Mouse (Mus musculus) C2C12 (cell line): ENCODE measurements around the gene Spryd4. TPM values are rescaled to one million over a fixed set of nuclear protein-coding genes. Genes with fewer than 3 reads are reported as not detected.
"Not testable (repeated sequence)": the region's sequence is repeated elsewhere in the genome, so short reads cannot be mapped to it uniquely, and the experiment has no call there.

Source experiments
- H3K27me3 ChIP-seq: one replicate; pipeline ENCODE4 v1.6.1; 2011; ENCODE audit not compliant: control insufficient read depth, insufficient read depth, insufficient read length
- H3K36me3 ChIP-seq: one replicate; pipeline ENCODE4 v1.6.1; 2011; ENCODE audit not compliant: control insufficient read depth, insufficient read depth
- H3K4me3 ChIP-seq: one replicate; pipeline ENCODE4 v1.5.1; 2011; ENCODE audit warnings: mild to moderate bottlenecking, control low read depth; ENCODE audit not compliant: poor library complexity, insufficient read depth, severe bottlenecking
- H3K79me2 ChIP-seq: one replicate; pipeline ENCODE4 v1.6.1; 2011; ENCODE audit not compliant: control insufficient read depth, insufficient read depth
- H3K79me3 ChIP-seq: one replicate; pipeline ENCODE4 v1.6.1; 2011; ENCODE audit warnings: low read depth, control low read depth
- H3ac ChIP-seq: one replicate; pipeline ENCODE3; 2011; ENCODE audit warnings: low read depth; ENCODE audit not compliant: control insufficient read depth, insufficient read length
- CEBPB ChIP-seq: IDR thresholded peaks from one replicate; pipeline ENCODE4 v1.6.1; 2011; ENCODE audit warnings: low read depth, mild to moderate bottlenecking, control low read depth, moderate library complexity
- CTCF ChIP-seq: IDR thresholded peaks from one replicate; pipeline ENCODE4 v1.5.1; 2011; ENCODE audit not compliant: control insufficient read depth, insufficient read depth, insufficient read length
- FOSL1 ChIP-seq: IDR thresholded peaks from one replicate; pipeline ENCODE4 v1.8.0; 2011; ENCODE audit warnings: mild to moderate bottlenecking, low read length; ENCODE audit not compliant: poor library complexity, insufficient read depth, severe bottlenecking
- MAX ChIP-seq: IDR thresholded peaks from one replicate; pipeline ENCODE4 v1.6.1; 2011; ENCODE audit warnings: mild to moderate bottlenecking, control low read depth
- MYOD1 ChIP-seq: IDR thresholded peaks from one replicate; pipeline ENCODE4 v1.6.1; 2011; ENCODE audit warnings: low read depth; ENCODE audit not compliant: control insufficient read depth, insufficient read length
- MYOG ChIP-seq: IDR thresholded peaks from one replicate; pipeline ENCODE4 v1.6.1; 2011; ENCODE audit not compliant: control insufficient read depth, insufficient read length; ENCODE audit errors: extremely low read depth
- USF1 ChIP-seq: IDR thresholded peaks from one replicate; pipeline ENCODE4 v1.6.1; 2011; ENCODE audit warnings: low read depth, mild to moderate bottlenecking, control low read depth, moderate library complexity
- polyA plus RNA-seq: library from polyadenylated mRNA; unstranded; fragments of >200 nt; fragmentation: generic; extraction: Trizol; gene quantifications from one replicate; pipeline ENCODE4 v1.2.1, GENCODE M21; 2012; ENCODE audit warnings: missing spikeins

The Spryd4 gene
- polyA plus RNA-seq, 1 experiment, result 13.4 TPM

DNA sequence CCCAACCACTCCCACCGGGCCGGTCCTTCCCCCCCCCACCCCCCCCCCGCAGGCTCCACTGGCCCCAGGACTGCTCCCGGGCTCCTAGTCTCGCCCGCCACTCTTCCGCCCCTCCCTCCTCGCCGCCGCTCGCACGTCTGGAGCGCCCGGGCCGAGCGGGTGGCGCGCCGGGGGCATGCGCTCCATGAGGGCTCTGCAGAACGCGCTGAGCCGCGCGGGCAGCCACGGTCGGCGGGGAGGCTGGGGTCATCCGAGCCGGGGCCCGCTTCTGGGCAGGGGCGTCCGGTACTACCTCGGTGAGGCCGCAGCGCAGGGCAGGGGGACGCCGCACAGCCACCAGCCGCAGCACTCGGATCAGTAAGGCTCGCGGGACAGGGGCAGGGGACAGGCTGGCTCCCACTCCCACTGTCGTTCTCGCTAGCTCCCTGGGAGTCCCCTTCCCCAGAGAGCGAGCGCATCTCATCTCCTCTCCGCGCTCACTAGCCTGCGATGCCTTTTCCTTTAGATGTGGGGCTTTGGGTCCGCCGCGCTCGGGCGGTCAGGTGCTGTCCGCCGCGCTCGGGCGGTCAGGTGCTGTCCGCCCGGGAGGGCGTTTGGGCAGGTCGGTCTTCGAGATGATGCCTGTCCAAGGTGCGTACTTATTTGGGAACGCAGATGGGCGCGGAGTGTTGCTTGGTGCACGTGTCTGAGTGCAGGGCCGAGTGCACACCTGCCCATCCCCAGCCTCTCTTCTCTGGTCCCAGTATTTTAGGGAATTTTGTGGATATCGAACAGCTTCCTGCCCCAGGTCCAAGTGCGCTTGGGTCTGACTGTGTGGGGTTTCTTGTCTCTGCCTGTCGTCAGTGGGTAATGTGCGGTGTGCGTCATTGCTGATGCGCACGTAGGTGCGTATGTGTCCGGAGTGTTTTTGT is 16.8 kb downstream of the Spryd4 start:
- Histone ChIP-seq H3K27me3 (no peaks in the 10 kb centered on the region), H3K79me3 (no peaks in the 10 kb centered on the region), H3K4me3 (peak overlapping the region; percentile 42), H3K79me2 (no peaks in the 10 kb centered on the region), H3ac (peak overlapping the region; percentile 85), H3K36me3 (no peaks in the 10 kb centered on the region)
- TF ChIP-seq MYOD1 (no peak), MAX (peak; percentile 18)

DNA sequence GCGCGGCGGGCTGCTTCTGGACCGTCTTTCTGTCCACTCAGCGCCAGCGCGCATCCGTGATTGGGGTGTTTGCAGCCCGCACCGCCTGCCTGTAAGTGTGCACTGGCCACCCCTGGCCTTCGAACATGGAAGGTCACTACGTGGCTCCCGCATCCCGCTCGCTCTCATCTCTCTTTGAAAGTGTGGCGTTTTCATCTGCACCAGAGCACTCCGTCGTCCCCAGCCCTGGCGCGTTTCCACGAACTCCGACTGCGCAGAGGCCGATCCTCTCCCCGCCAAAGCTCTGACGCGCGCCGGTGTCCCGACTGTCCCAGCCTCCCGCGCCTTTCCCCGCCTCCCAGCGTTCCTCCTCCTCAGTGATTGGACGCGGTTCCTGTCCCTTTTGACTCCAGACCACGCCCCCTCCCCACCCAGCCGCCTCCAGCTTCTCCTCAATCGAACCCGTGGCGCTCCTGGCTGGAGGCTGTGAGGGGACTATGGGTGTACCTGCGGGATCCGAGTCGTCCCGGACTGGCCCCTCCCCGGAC is 17.5 kb downstream of the Spryd4 start, which contains the start of gene Gls2:
Gls2 (plus strand) TSS at position 434 of the 527 bp plus-strand sequence.
- no peaks in the 10 kb centered on the region for H3K79me3 ChIP-seq
- H3K79me2 ChIP-seq, result no peaks in the 10 kb centered on the region
- H3ac ChIP-seq, result peak within 1 kb of the TSS; percentile 85
- no peaks in the 10 kb centered on the region for H3K27me3 ChIP-seq
- no peaks in the 10 kb centered on the region for H3K36me3 ChIP-seq
- peak within 1 kb of the TSS; percentile 42 for H3K4me3 ChIP-seq
- TF ChIP-seq MAX, result no peak
- no peak for TF ChIP-seq USF1
- TF ChIP-seq FOSL1, result no peak
- no peak for TF ChIP-seq MYOD1
- no peak for TF ChIP-seq CTCF
- TF ChIP-seq CEBPB, result no peak

DNA sequence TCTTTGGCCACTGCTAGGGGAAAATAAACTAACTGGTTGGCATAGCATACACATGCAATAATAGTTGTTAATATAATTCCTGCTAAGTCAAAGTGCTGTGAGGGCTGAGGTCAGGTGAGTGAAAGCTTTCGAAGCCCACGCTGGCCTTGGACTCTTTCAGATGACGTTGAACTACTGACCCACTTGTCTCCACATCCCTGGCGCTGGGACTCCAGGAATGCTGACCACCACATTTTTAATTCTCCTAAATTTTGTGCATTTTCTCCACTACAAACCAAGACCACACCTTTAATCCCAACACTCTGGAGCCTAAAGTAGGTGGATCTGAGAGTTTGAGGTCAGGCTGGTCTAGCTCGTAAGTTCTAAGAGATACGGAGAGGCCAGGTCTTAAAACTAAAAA is 18.5 kb downstream of the Spryd4 start:
- no peak overlapping the region for H3ac ChIP-seq
- no peaks in the 10 kb centered on the region for H3K36me3 ChIP-seq
- H3K27me3 ChIP-seq, result no peaks in the 10 kb centered on the region
- no peaks in the 10 kb centered on the region for H3K79me2 ChIP-seq
- H3K79me3 ChIP-seq, result no peaks in the 10 kb centered on the region
- no peak for TF ChIP-seq MAX
- no peak for TF ChIP-seq USF1
- TF ChIP-seq CTCF, result no peak
- TF ChIP-seq MYOG, result no peak
- no peak for TF ChIP-seq MYOD1
- TF ChIP-seq FOSL1, result no peak
- TF ChIP-seq CEBPB, result no peak
- H3K4me3 ChIP-seq, result no peak overlapping the region

DNA sequence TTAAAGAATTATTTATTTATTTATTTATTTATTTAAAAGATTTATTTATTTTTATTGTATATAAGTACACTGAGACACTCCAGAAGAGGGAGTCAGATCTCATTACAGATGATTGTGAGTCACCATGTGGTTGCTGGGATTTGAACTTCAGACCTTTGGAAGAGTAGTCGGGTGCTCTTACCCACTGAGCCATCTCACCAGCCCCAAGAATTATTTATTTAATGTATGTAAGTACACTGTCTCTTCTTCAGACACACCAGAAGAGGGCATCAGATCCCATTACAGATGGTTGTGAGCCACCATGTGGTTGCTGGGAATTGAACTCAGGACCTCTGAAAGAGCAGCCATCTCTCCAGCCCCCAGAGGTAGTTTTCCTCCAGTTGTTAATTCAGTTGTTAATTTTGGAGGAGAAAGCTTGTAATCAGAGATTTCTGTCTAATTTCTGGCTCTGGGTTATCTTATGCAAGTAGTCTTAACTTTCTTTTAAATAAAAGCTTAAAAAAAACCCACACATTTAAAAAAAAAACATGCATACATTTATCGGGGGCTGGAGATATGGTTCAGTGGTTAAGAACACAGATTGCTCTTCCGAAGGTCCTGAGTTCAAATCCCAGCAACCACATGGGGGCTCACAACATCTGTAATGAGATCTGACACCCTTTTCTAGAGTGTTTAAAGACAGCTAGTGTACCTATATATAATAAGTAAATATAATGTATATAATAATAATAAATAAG is 19.4 kb downstream of the Spryd4 start:
- not testable (repeated sequence) for H3K36me3 ChIP-seq, H3K27me3 ChIP-seq, H3K79me3 ChIP-seq, H3K4me3 ChIP-seq, H3K79me2 ChIP-seq, H3ac ChIP-seq

DNA sequence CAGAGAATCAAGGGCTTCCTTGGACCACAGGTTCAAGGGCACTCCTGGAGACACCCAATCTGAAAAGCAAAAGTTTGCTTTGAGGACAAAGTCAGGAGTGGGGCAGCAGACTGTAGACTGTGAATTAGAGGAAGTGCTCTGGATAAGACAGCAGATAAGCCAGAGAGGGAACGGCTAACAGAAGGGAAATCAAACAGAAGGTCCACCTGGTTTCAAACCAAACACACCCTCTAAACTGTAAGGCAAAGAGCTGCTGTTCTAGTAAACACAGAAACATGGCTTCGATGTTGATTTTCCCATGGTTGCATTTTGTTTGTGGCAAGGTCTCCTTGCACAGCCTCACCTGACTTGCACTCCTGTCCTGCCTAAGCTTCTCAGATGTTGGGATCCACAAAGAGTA is 20.1 kb downstream of the Spryd4 start:
- no peaks in the 10 kb centered on the region for H3K79me2 ChIP-seq
- TF ChIP-seq CTCF, result no peak
- no peak for TF ChIP-seq MAX
- no peak for TF ChIP-seq USF1
- TF ChIP-seq FOSL1, result no peak
- TF ChIP-seq CEBPB, result no peak
- TF ChIP-seq MYOG, result no peak
- TF ChIP-seq MYOD1, result no peak
- H3ac ChIP-seq, result no peak overlapping the region
- no peaks in the 10 kb centered on the region for H3K36me3 ChIP-seq
- H3K4me3 ChIP-seq, result no peak overlapping the region
- H3K27me3 ChIP-seq, result no peaks in the 10 kb centered on the region
- no peaks in the 10 kb centered on the region for H3K79me3 ChIP-seq

DNA sequence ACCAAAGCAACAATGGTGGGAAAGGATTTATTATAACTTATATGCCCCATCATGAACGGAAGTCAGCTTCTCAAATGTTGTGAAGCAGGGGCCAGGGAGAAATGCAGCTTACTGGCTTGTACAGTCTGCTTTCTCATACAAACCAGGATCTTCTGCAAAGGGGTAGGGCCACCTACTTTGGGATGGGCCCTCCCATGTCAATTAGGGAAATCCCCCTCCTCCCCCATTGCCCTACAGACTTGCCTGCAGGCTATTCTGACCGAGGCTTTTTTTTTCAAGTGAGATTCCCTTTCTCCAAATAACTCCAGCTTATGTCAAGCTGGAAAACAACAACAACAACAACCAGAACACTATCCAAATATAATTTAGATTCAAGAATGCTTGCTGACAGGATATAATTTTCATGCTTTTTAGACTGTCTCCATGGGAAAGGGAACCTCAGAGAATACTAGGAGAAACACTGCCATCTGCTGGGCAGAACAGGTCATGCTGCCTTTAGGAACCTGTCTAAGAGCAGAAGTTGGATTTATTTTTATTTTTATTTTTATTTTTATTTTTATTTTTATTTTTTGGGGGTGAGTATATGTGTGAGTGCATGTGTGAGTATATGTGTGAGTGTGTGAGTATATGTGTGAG is 23.2 kb downstream of the Spryd4 start:
- TF ChIP-seq CTCF (peak; percentile 24), MYOG (no peak), MYOD1 (no peak), MAX (no peak), USF1 (no peak), CEBPB (no peak)
- H3K27me3 ChIP-seq, result no peaks in the 10 kb centered on the region
- H3K36me3 ChIP-seq, result no peaks in the 10 kb centered on the region
- H3K79me3 ChIP-seq, result no peaks in the 10 kb centered on the region
- no peak overlapping the region for H3K4me3 ChIP-seq
- H3K79me2 ChIP-seq, result no peaks in the 10 kb centered on the region
- no peak overlapping the region for H3ac ChIP-seq
